Mouse (Mus musculus): ENCODE results near the gene Sdhaf3. TPM values are rescaled to one million over a fixed set of nuclear protein-coding genes. Genes with fewer than 3 reads are reported as not detected.
"Not testable (repeated sequence)": the region's sequence is repeated elsewhere in the genome, so short reads cannot be mapped to it uniquely, and the experiment has no call there.

The Sdhaf3 gene
- polyA plus RNA-seq, 1 experiment, result 2.3 TPM

GRCm38 (mm10) chr6:6942813-6943212 lies 13.0 kb upstream of the Sdhaf3 start:
- no peak overlapping the region for H3K4me3 ChIP-seq (ENCODE audit: insufficient read depth, low read length)
- TF ChIP-seq CTCF (IDR thresholded peaks at IDR 0.05; ENCODE audit: low read depth, low read length) (no peak), POLR2A (IDR thresholded peaks at IDR 0.05; ENCODE audit: borderline replicate concordance, low read depth, low read length) (no peak)
- H3K27ac ChIP-seq (ENCODE audit: insufficient read depth, low read depth, low read length), result no peak overlapping the region
- H3K4me1 ChIP-seq (ENCODE audit: control insufficient read depth, insufficient read depth, low read length), result no peaks in the 10 kb centered on the region

GRCm38 (mm10) chr6:6947650-6948049 lies 8.2 kb upstream of the Sdhaf3 start:
- Histone ChIP-seq H3K4me3 (ENCODE audit: insufficient read depth, low read length) (no peak overlapping the region), H3K4me1 (ENCODE audit: control insufficient read depth, insufficient read depth, low read length) (no peaks in the 10 kb centered on the region), H3K27ac (ENCODE audit: insufficient read depth, low read depth, low read length) (no peak overlapping the region)
- no peak for TF ChIP-seq CTCF (IDR thresholded peaks at IDR 0.05; ENCODE audit: low read depth, low read length)
- TF ChIP-seq POLR2A (IDR thresholded peaks at IDR 0.05; ENCODE audit: borderline replicate concordance, low read depth, low read length), result no peak

- peak overlapping the region; percentile 92 for H3K4me3 ChIP-seq (ENCODE audit: insufficient read depth, low read length)
- H3K27ac ChIP-seq (ENCODE audit: insufficient read depth, low read depth, low read length), result peak overlapping the region; percentile 34; the same call in 1 of the 2 replicates
- H3K4me1 ChIP-seq (ENCODE audit: control insufficient read depth, insufficient read depth, low read length), result peaks cover 2% of the 10 kb centered on the region; the same call in 1 of the 2 replicates
- TF ChIP-seq POLR2A (IDR thresholded peaks at IDR 0.05; ENCODE audit: borderline replicate concordance, low read depth, low read length) (no peak), CTCF (IDR thresholded peaks at IDR 0.05; ENCODE audit: low read depth, low read length) (no peak)
Observed at GRCm38 (mm10) chr6:6955395-6955763, 425 bp upstream of the Sdhaf3 start.

GRCm38 (mm10) chr6:6959234-6959633 lies 3.4 kb downstream of the Sdhaf3 start:
- H3K4me1 ChIP-seq (ENCODE audit: control insufficient read depth, insufficient read depth, low read length); H3K4me3 ChIP-seq (ENCODE audit: insufficient read depth, low read length); H3K27ac ChIP-seq (ENCODE audit: insufficient read depth, low read depth, low read length): not testable (repeated sequence)

- no peak for TF ChIP-seq CTCF (IDR thresholded peaks at IDR 0.05; ENCODE audit: low read depth, low read length)
- no peak for TF ChIP-seq POLR2A (IDR thresholded peaks at IDR 0.05; ENCODE audit: borderline replicate concordance, low read depth, low read length)
- Histone ChIP-seq H3K27ac (ENCODE audit: insufficient read depth, low read depth, low read length) (no peak overlapping the region), H3K4me3 (ENCODE audit: insufficient read depth, low read length) (no peak overlapping the region), H3K4me1 (ENCODE audit: control insufficient read depth, insufficient read depth, low read length) (no peaks in the 10 kb centered on the region)
Observed at GRCm38 (mm10) chr6:6997226-6997946, 41.6 kb downstream of the Sdhaf3 start.

- Histone ChIP-seq H3K27ac (ENCODE audit: insufficient read depth, low read depth, low read length) (no peak overlapping the region), H3K4me1 (ENCODE audit: control insufficient read depth, insufficient read depth, low read length) (no peaks in the 10 kb centered on the region), H3K4me3 (ENCODE audit: insufficient read depth, low read length) (no peak overlapping the region)
- no peak for TF ChIP-seq CTCF (IDR thresholded peaks at IDR 0.05; ENCODE audit: low read depth, low read length)
Observed at GRCm38 (mm10) chr6:6997956-6998355, 42.2 kb downstream of the Sdhaf3 start.

GRCm38 (mm10) chr6:6999015-6999414 lies 43.2 kb downstream of the Sdhaf3 start:
- TF ChIP-seq POLR2A (IDR thresholded peaks at IDR 0.05; ENCODE audit: borderline replicate concordance, low read depth, low read length), result no peak
- TF ChIP-seq CTCF (IDR thresholded peaks at IDR 0.05; ENCODE audit: low read depth, low read length), result no peak
- Histone ChIP-seq H3K27ac (ENCODE audit: insufficient read depth, low read depth, low read length) (no peak overlapping the region), H3K4me3 (ENCODE audit: insufficient read depth, low read length) (no peak overlapping the region), H3K4me1 (ENCODE audit: control insufficient read depth, insufficient read depth, low read length) (no peaks in the 10 kb centered on the region)

GRCm38 (mm10) chr6:7003085-7003484 lies 47.3 kb downstream of the Sdhaf3 start:
- H3K4me3 ChIP-seq (ENCODE audit: insufficient read depth, low read length), result no peak overlapping the region
- TF ChIP-seq CTCF (IDR thresholded peaks at IDR 0.05; ENCODE audit: low read depth, low read length) (no peak), POLR2A (IDR thresholded peaks at IDR 0.05; ENCODE audit: borderline replicate concordance, low read depth, low read length) (no peak)

GRCm38 (mm10) chr6:7004005-7004404 lies 48.2 kb downstream of the Sdhaf3 start:
- no peak overlapping the region for H3K27ac ChIP-seq (ENCODE audit: insufficient read depth, low read depth, low read length)
- H3K4me3 ChIP-seq (ENCODE audit: insufficient read depth, low read length), result no peak overlapping the region
- no peaks in the 10 kb centered on the region for H3K4me1 ChIP-seq (ENCODE audit: control insufficient read depth, insufficient read depth, low read length)
- no peak for TF ChIP-seq POLR2A (IDR thresholded peaks at IDR 0.05; ENCODE audit: borderline replicate concordance, low read depth, low read length)
- no peak for TF ChIP-seq CTCF (IDR thresholded peaks at IDR 0.05; ENCODE audit: low read depth, low read length)

More at GRCm38 (mm10) chr6:7003085-7003484, 47.3 kb downstream of the Sdhaf3 start:
- H3K4me1 ChIP-seq (ENCODE audit: control insufficient read depth, insufficient read depth, low read length), result no peaks in the 10 kb centered on the region
- H3K27ac ChIP-seq (ENCODE audit: insufficient read depth, low read depth, low read length), result no peak overlapping the region

- Histone ChIP-seq H3K27ac (ENCODE audit: insufficient read depth, low read depth, low read length) (no peak overlapping the region), H3K4me1 (ENCODE audit: control insufficient read depth, insufficient read depth, low read length) (no peaks in the 10 kb centered on the region), H3K4me3 (ENCODE audit: insufficient read depth, low read length) (no peak overlapping the region)
- no peak for TF ChIP-seq POLR2A (IDR thresholded peaks at IDR 0.05; ENCODE audit: borderline replicate concordance, low read depth, low read length)
- TF ChIP-seq CTCF (IDR thresholded peaks at IDR 0.05; ENCODE audit: low read depth, low read length), result no peak
Observed at GRCm38 (mm10) chr6:7038087-7038486, 82.3 kb downstream of the Sdhaf3 start.

GRCm38 (mm10) chr6:7038835-7039234 lies 83.0 kb downstream of the Sdhaf3 start:
- TF ChIP-seq POLR2A (IDR thresholded peaks at IDR 0.05; ENCODE audit: borderline replicate concordance, low read depth, low read length), result no peak
- TF ChIP-seq CTCF (IDR thresholded peaks at IDR 0.05; ENCODE audit: low read depth, low read length), result no peak
- H3K4me1 ChIP-seq (ENCODE audit: control insufficient read depth, insufficient read depth, low read length), result no peaks in the 10 kb centered on the region
- H3K27ac ChIP-seq (ENCODE audit: insufficient read depth, low read depth, low read length), result no peak overlapping the region
- H3K4me3 ChIP-seq (ENCODE audit: insufficient read depth, low read length), result no peak overlapping the region
